Mouse (Mus musculus): ENCODE measurements around the gene Pyy.

- TF ChIP-seq MAFK (IDR thresholded peaks at IDR 0.05; ENCODE audit: insufficient read depth, low read depth, low read length) (no peak), CHD2 (IDR thresholded peaks at IDR 0.05; ENCODE audit: low read depth, low read length) (no peak), HCFC1 (IDR thresholded peaks at IDR 0.05; ENCODE audit: borderline replicate concordance, insufficient read depth, low read length) (no peak)
Observed at GRCm38 (mm10) chr11:102156786-102157089, 49.1 kb upstream of the Pyy start.

All from ES-E14 (cell line).